Mouse (Mus musculus): ENCODE results near the gene Alk. TPM values are rescaled to one million over a fixed set of nuclear protein-coding genes. Genes with fewer than 3 reads are reported as not detected.

The Alk gene
- polyA plus RNA-seq, 1 experiment, result 0.03 TPM

- H3K27ac ChIP-seq (ENCODE audit: control insufficient read depth, insufficient read depth, low read length), result no peak overlapping the region
- H3K36me3 ChIP-seq (ENCODE audit: control insufficient read depth, insufficient read depth, low read length), result no peaks in the 10 kb centered on the region
- H3K27me3 ChIP-seq (ENCODE audit: control insufficient read depth, insufficient read depth, low read length), result no peaks in the 10 kb centered on the region
- DNase-seq, result no peak
- H3K4me1 ChIP-seq (replicated peaks; ENCODE audit: control insufficient read depth, insufficient read depth, low read length), result no peaks in the 10 kb centered on the region
- 78% methylated on average over 7 of the region's 7 CpGs for WGBS
- TF ChIP-seq POLR2A (IDR thresholded peaks at IDR 0.05; ENCODE audit: control insufficient read depth, extremely low read depth, insufficient read depth, low read length, poor library complexity), result no peak
- no peak for TF ChIP-seq CTCF (IDR thresholded peaks at IDR 0.05; ENCODE audit: borderline replicate concordance, control insufficient read depth, extremely low read depth, insufficient read depth, low read length, poor library complexity)
- H3K4me3 ChIP-seq (ENCODE audit: control insufficient read depth, insufficient read depth, low read length), result no peak overlapping the region
Measured at GRCm38 (mm10) chr17:72059312-72059711, 545.1 kb downstream of the Alk start.

GRCm38 (mm10) chr17:72045671-72046070, 558.8 kb downstream of the Alk start:
- 97% methylated on average over 2 of the region's 2 CpGs for WGBS
- Histone ChIP-seq H3K27ac (ENCODE audit: control insufficient read depth, insufficient read depth, low read length) (no peak overlapping the region), H3K36me3 (ENCODE audit: control insufficient read depth, insufficient read depth, low read length) (no peaks in the 10 kb centered on the region), H3K4me1 (replicated peaks; ENCODE audit: control insufficient read depth, insufficient read depth, low read length) (no peaks in the 10 kb centered on the region), H3K4me3 (ENCODE audit: control insufficient read depth, insufficient read depth, low read length) (no peak overlapping the region), H3K27me3 (ENCODE audit: control insufficient read depth, insufficient read depth, low read length) (no peaks in the 10 kb centered on the region)
- no peak for DNase-seq
- TF ChIP-seq POLR2A (IDR thresholded peaks at IDR 0.05; ENCODE audit: control insufficient read depth, extremely low read depth, insufficient read depth, low read length, poor library complexity), result no peak
- TF ChIP-seq CTCF (IDR thresholded peaks at IDR 0.05; ENCODE audit: borderline replicate concordance, control insufficient read depth, extremely low read depth, insufficient read depth, low read length, poor library complexity), result no peak

GRCm38 (mm10) chr17:72043667-72044390, 560.6 kb downstream of the Alk start:
- Histone ChIP-seq H3K27me3 (ENCODE audit: control insufficient read depth, insufficient read depth, low read length) (no peaks in the 10 kb centered on the region), H3K27ac (ENCODE audit: control insufficient read depth, insufficient read depth, low read length) (no peak overlapping the region), H3K36me3 (ENCODE audit: control insufficient read depth, insufficient read depth, low read length) (no peaks in the 10 kb centered on the region), H3K4me1 (replicated peaks; ENCODE audit: control insufficient read depth, insufficient read depth, low read length) (no peaks in the 10 kb centered on the region), H3K4me3 (ENCODE audit: control insufficient read depth, insufficient read depth, low read length) (no peak overlapping the region)
- TF ChIP-seq POLR2A (IDR thresholded peaks at IDR 0.05; ENCODE audit: control insufficient read depth, extremely low read depth, insufficient read depth, low read length, poor library complexity), result no peak
- no peak for TF ChIP-seq CTCF (IDR thresholded peaks at IDR 0.05; ENCODE audit: borderline replicate concordance, control insufficient read depth, extremely low read depth, insufficient read depth, low read length, poor library complexity)
- DNase-seq, result no peak
- 86% methylated on average over 11 of the region's 11 CpGs for WGBS

GRCm38 (mm10) chr17:72043001-72043666, 561.3 kb downstream of the Alk start:
- Histone ChIP-seq H3K4me3 (ENCODE audit: control insufficient read depth, insufficient read depth, low read length) (no peak overlapping the region), H3K27ac (ENCODE audit: control insufficient read depth, insufficient read depth, low read length) (no peak overlapping the region)
- no peak for DNase-seq

GRCm38 (mm10) chr17:72039176-72039948, 565.1 kb downstream of the Alk start:
- Histone ChIP-seq H3K27me3 (ENCODE audit: control insufficient read depth, insufficient read depth, low read length) (no peaks in the 10 kb centered on the region), H3K36me3 (ENCODE audit: control insufficient read depth, insufficient read depth, low read length) (no peaks in the 10 kb centered on the region), H3K4me1 (replicated peaks; ENCODE audit: control insufficient read depth, insufficient read depth, low read length) (no peaks in the 10 kb centered on the region), H3K27ac (ENCODE audit: control insufficient read depth, insufficient read depth, low read length) (no peak overlapping the region), H3K4me3 (ENCODE audit: control insufficient read depth, insufficient read depth, low read length) (no peak overlapping the region; the same call in 1 of the 2 replicates)
- no peak for DNase-seq
- 97% methylated on average over 7 of the region's 7 CpGs for WGBS
- TF ChIP-seq POLR2A (IDR thresholded peaks at IDR 0.05; ENCODE audit: control insufficient read depth, extremely low read depth, insufficient read depth, low read length, poor library complexity) (no peak), CTCF (IDR thresholded peaks at IDR 0.05; ENCODE audit: borderline replicate concordance, control insufficient read depth, extremely low read depth, insufficient read depth, low read length, poor library complexity) (no peak)

More at GRCm38 (mm10) chr17:72043001-72043666, 561.3 kb downstream of the Alk start:
- no peak for TF ChIP-seq POLR2A (IDR thresholded peaks at IDR 0.05; ENCODE audit: control insufficient read depth, extremely low read depth, insufficient read depth, low read length, poor library complexity)
- no peak for TF ChIP-seq CTCF (IDR thresholded peaks at IDR 0.05; ENCODE audit: borderline replicate concordance, control insufficient read depth, extremely low read depth, insufficient read depth, low read length, poor library complexity)
- Histone ChIP-seq H3K4me1 (replicated peaks; ENCODE audit: control insufficient read depth, insufficient read depth, low read length) (no peaks in the 10 kb centered on the region), H3K27me3 (ENCODE audit: control insufficient read depth, insufficient read depth, low read length) (no peaks in the 10 kb centered on the region), H3K36me3 (ENCODE audit: control insufficient read depth, insufficient read depth, low read length) (no peaks in the 10 kb centered on the region)
- 22% methylated on average over 9 of the region's 9 CpGs for WGBS

GRCm38 (mm10) chr17:72038371-72038770, 566.1 kb downstream of the Alk start:
- TF ChIP-seq CTCF (IDR thresholded peaks at IDR 0.05; ENCODE audit: borderline replicate concordance, control insufficient read depth, extremely low read depth, insufficient read depth, low read length, poor library complexity) (no peak), POLR2A (IDR thresholded peaks at IDR 0.05; ENCODE audit: control insufficient read depth, extremely low read depth, insufficient read depth, low read length, poor library complexity) (no peak)
- Histone ChIP-seq H3K27ac (ENCODE audit: control insufficient read depth, insufficient read depth, low read length) (no peak overlapping the region), H3K4me3 (ENCODE audit: control insufficient read depth, insufficient read depth, low read length) (no peak overlapping the region), H3K4me1 (replicated peaks; ENCODE audit: control insufficient read depth, insufficient read depth, low read length) (no peaks in the 10 kb centered on the region), H3K27me3 (ENCODE audit: control insufficient read depth, insufficient read depth, low read length) (no peaks in the 10 kb centered on the region), H3K36me3 (ENCODE audit: control insufficient read depth, insufficient read depth, low read length) (no peaks in the 10 kb centered on the region)
- DNase-seq, result no peak
- WGBS, result 91% methylated on average over 5 of the region's 5 CpGs

Measured in thymus, adult 2 months (tissue).